Mouse (Mus musculus) E14TG2a.4 (cell line): ENCODE results near the gene Erich2.

Experiments
- CTCF ChIP-seq: conservative IDR thresholded peaks from 2 replicates; pipeline ENCODE4 v1.5.1; 2014; ENCODE audit warnings: low read length
- POU5F1 ChIP-seq: IDR thresholded peaks from 2 replicates; pipeline ENCODE4 v1.6.1; 2014; ENCODE audit warnings: low read length, borderline replicate concordance

DNA sequence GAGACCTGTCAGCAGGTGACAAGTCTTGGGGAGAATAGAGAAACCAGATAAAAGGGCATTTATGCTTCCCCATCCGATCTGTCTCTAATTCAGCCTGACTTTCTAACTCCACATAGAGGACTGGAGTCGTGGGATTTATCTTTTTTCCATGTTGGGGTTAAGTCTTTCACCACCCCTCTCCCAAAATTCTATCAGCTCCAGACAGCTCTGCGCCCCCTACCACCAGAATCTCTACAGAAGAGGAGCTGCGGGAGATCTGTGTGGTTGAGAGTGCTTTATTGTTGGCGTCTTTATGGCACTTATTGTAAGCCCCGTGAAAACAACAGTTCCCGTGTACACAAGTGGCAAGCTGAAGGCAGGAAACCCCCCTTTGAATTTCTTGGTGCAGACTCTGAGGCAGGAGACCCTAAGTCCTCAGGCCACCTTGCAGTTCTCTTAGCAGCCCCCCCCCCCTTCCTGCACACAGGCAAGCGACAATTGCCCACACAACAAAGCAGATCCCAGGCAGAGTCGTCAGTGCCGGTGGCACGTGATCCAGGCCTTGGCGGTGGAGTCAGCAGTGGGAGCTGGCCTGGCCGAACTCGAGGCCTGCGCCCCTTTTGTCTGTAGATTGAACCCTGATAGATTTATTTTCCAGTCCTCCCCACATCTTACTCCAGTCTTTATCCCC, 56.2 kb downstream of the Erich2 start:
- TF ChIP-seq CTCF (no peak), POU5F1 (no peak)
